ENCODE assay signal across 25 mouse cellular contexts in the genomic region with DNA sequence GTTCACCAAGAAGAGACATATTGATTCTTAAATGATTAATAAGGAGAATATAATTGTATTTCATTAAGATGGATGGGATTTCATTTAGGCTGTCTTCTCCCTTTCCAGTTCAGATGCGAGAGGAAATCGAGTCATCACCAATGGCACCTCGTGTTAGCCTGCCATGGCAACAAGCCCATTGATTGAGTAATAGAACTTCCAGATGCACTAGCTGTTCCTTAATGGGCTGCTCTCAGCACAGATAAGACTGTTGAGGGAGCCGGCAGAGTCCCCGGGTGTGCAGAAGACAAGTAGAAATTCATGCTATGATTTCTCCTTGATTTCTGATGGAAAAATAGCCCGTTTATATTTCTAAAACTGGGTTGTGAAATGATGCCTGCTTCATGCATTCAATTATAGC.
DNase-seq lines count a peak whose midpoint lies in the region; ATAC-seq lines count a peak whose summit lies in the region.
"Had no signal": no experiment of that assay in that cellular context is flagged by ENCODE, and none has a peak within 500 bp of the region (broad histone marks: within the 10 kb centered on the region; RNA-seq: fewer than 3 reads in every experiment).

No protein-coding gene starts in this region.

- no peaks in the 10 kb centered on the region for H3K27me3 ChIP-seq in heart, embryonic 10.5 days (ENCODE audit: insufficient read depth, poor library complexity, severe bottlenecking)
- H3K27me3 ChIP-seq in hindbrain, embryonic 15.5 days, result no peaks in the 10 kb centered on the region
- no peaks in the 10 kb centered on the region for H3K27me3 ChIP-seq in hindbrain, embryonic 14.5 days (ENCODE audit: control insufficient read depth, insufficient read depth, low read length)
- H3K27me3 ChIP-seq: embryonic facial prominence, embryonic 15.5 days; forebrain, embryonic 15.5 days; heart, embryonic 15.5 days; kidney, embryonic 15.5 days; limb, embryonic 12.5 days; midbrain, embryonic 12.5 days; neural tube, embryonic 15.5 days; Patski had no signal

- ATAC-seq in hindbrain, embryonic 15.5 days (ENCODE audit: low FRiP score, low read depth), result 0 out of 2 replicates have a peak, but pooled peaks have one; percentile 54
- no peak for ATAC-seq in hindbrain, embryonic 14.5 days (ENCODE audit: low FRiP score)
- ATAC-seq: forebrain, embryonic 15.5 days; liver, postnatal 0 days; lung, postnatal 0 days; Patski had no signal

- WGBS in heart, embryonic 10.5 days, result 70% methylated on average over 6 of the region's 6 CpGs
- 57% methylated on average over 6 of the region's 6 CpGs for WGBS in hindbrain, embryonic 15.5 days
- 54% methylated on average over 6 of the region's 6 CpGs for WGBS in hindbrain, embryonic 14.5 days

- H3K9ac ChIP-seq in hindbrain, embryonic 15.5 days, result no peak overlapping the region
- no peak overlapping the region for H3K9ac ChIP-seq in hindbrain, embryonic 14.5 days
- H3K9ac ChIP-seq: embryonic facial prominence, embryonic 15.5 days; forebrain, embryonic 15.5 days; heart, embryonic 15.5 days; kidney, embryonic 15.5 days; limb, embryonic 12.5 days; liver, postnatal 0 days; midbrain, embryonic 12.5 days; neural tube, embryonic 15.5 days had no signal

- no peak overlapping the region for H3K4me3 ChIP-seq in heart, embryonic 10.5 days
- H3K4me3 ChIP-seq in hindbrain, embryonic 15.5 days, result no peak overlapping the region
- H3K4me3 ChIP-seq in hindbrain, embryonic 14.5 days (replicated peaks; ENCODE audit: low read length), result no peak overlapping the region
- H3K4me3 ChIP-seq: embryonic facial prominence, embryonic 15.5 days; forebrain, embryonic 15.5 days; heart, embryonic 15.5 days; kidney, embryonic 15.5 days; limb, embryonic 12.5 days; midbrain, embryonic 12.5 days; neural tube, embryonic 15.5 days had no signal

- peak; percentile 91 for DNase-seq in heart, adult 11 months
- DNase-seq in heart, embryonic 10.5 days (ENCODE audit: low spot score), result no peak
- no peak for DNase-seq in hindbrain, embryonic 14.5 days (ENCODE audit: low spot score)
- DNase-seq in right cerebral cortex, postnatal 4 days, result peak; percentile 5
- DNase-seq in right cerebral cortex, postnatal 14 days, result no peak
- DNase-seq in cerebellum, postnatal 36 days, result no peak
- DNase-seq: adrenal gland, adult 8-10 months; cerebellum, adult 9-10 months; gastrocnemius, postnatal 10 days; kidney, adult 11 months; kidney, postnatal 36 days; layer of hippocampus, postnatal 36 days; liver, postnatal 0 days; right cerebral cortex, adult 18-20 months had no signal

- H3K4me1 ChIP-seq in heart, embryonic 10.5 days, result no peaks in the 10 kb centered on the region
- H3K4me1 ChIP-seq in hindbrain, embryonic 15.5 days (replicated peaks), result 0 out of 2 replicates have a peak, but pooled peaks cover 3% of the 10 kb centered on the region
- H3K4me1 ChIP-seq in hindbrain, embryonic 14.5 days (replicated peaks; ENCODE audit: control insufficient read depth, insufficient read depth, low read length), result 0 out of 2 replicates have a peak, but pooled peaks cover 5% of the 10 kb centered on the region
- H3K4me1 ChIP-seq: embryonic facial prominence, embryonic 15.5 days; forebrain, embryonic 15.5 days; heart, embryonic 15.5 days; kidney, embryonic 15.5 days; limb, embryonic 12.5 days; midbrain, embryonic 12.5 days had no signal

- H3K27ac ChIP-seq in heart, embryonic 10.5 days, result no peak overlapping the region
- peak overlapping the region; percentile 36 for H3K27ac ChIP-seq in hindbrain, embryonic 15.5 days (replicated peaks)
- no peak overlapping the region for H3K27ac ChIP-seq in hindbrain, embryonic 14.5 days
- H3K27ac ChIP-seq: embryonic facial prominence, embryonic 15.5 days; forebrain, embryonic 15.5 days; heart, embryonic 15.5 days; kidney, embryonic 15.5 days; limb, embryonic 12.5 days; midbrain, embryonic 12.5 days; neural tube, embryonic 15.5 days had no signal

- H3K36me3 ChIP-seq in heart, embryonic 10.5 days, result no peaks in the 10 kb centered on the region
- no peaks in the 10 kb centered on the region for H3K36me3 ChIP-seq in hindbrain, embryonic 15.5 days
- H3K36me3 ChIP-seq in hindbrain, embryonic 14.5 days (replicated peaks; ENCODE audit: control insufficient read depth, insufficient read depth), result no peaks in the 10 kb centered on the region
- H3K36me3 ChIP-seq: embryonic facial prominence, embryonic 15.5 days; forebrain, embryonic 15.5 days; heart, embryonic 15.5 days; kidney, embryonic 15.5 days; limb, embryonic 12.5 days; midbrain, embryonic 12.5 days; neural tube, embryonic 15.5 days had no signal

- H3K9me3 ChIP-seq in heart, embryonic 10.5 days, result no peaks in the 10 kb centered on the region
- no peaks in the 10 kb centered on the region for H3K9me3 ChIP-seq in hindbrain, embryonic 15.5 days
- H3K9me3 ChIP-seq in hindbrain, embryonic 14.5 days (ENCODE audit: control insufficient read depth, low read length), result no peaks in the 10 kb centered on the region
- H3K9me3 ChIP-seq: embryonic facial prominence, embryonic 15.5 days; forebrain, embryonic 15.5 days; heart, embryonic 15.5 days; kidney, embryonic 15.5 days; limb, embryonic 12.5 days; midbrain, embryonic 12.5 days; neural tube, embryonic 15.5 days had no signal

- H3K4me2 ChIP-seq in hindbrain, embryonic 15.5 days, result no peak overlapping the region
- no peak overlapping the region for H3K4me2 ChIP-seq in hindbrain, embryonic 14.5 days (replicated peaks)
- H3K4me2 ChIP-seq: embryonic facial prominence, embryonic 15.5 days; forebrain, embryonic 15.5 days; heart, embryonic 15.5 days; kidney, embryonic 15.5 days; limb, embryonic 12.5 days; liver, embryonic 11.5 days; midbrain, embryonic 12.5 days; neural tube, embryonic 15.5 days had no signal

Comparison
In these comparisons a context has a peak if more than half of its experiments do, and no peak if none do; other contexts are left out.
1. DNase-seq: peak in heart, adult 11 months (single experiment) and right cerebral cortex, postnatal 4 days (single experiment); none in heart, embryonic 10.5 days (single experiment), hindbrain, embryonic 14.5 days (single experiment), right cerebral cortex, postnatal 14 days (single experiment) and cerebellum, postnatal 36 days (0 of 2).